Mouse (Mus musculus): Measurements from ENCODE around the gene Rab25.

Gene Rab25

DNA sequence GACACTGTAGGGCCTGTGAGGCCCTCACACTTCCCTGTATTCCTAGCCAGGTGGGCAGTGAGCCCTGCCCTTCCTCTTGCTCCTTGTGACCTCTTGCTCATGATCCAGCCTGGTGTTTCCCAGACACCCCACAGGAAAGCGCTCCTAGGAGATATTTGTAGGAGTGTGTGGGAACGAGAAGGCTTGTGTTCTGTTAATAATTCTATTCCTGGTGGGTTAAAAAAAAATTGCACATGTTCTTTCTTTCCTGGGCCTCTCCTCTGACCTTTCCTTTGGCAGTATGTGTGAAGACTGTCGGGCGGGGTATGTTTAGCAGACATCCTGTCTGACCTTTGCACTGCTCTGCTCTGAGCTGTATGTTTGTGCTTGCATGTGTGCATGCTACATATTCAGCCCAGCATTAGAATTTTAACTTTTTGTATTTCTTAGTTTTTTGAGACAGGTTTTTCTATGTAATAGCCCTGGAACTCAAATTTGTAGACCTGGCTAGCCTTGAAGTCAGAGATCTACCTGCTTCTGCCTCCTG lies 18.5 kb upstream of the Rab25 start:
- DNase-seq (ENCODE audit: low spot score in 2 of 2), result no peak

DNA sequence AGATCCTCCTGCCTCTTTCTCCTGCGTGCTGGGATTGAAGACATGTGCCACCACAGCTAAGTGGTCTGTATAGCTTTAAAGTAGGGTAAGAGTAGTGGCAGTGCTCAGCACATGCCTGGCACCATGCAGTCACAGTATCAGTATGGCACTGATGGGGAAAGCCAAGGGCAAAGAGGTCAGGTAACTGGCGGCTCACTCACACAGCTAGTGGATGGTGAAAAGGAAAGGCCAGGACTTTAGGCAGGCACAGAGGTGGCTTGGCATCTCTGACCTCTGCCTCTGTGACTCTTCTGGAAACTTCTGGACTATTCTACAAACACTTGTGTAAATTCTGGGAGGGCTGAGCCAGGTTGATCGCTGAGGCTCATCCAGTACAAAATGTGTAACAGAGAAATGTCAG lies 18.0 kb upstream of the Rab25 start:
- DNase-seq (ENCODE audit: low spot score in 2 of 2), result no peak

DNA sequence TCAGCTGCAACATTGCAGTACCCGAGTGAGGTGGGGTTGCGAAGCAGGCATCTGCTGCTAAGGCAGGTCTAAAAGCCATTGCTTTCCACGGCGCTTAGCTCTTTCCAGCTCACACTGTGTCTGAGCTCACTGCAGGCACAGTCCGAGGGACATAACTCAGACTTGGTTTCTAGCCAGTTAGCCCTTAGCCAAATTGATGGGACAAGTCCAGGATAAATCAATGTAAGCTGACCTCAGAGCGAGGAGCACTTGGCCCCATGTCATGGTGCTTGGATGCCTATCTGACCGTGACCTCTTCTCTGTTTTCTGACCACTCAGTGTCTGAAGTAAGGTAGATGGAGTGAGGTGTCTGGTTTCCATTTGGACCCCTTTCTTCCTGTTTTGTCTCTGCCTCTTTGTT lies 15.9 kb upstream of the Rab25 start:
- no peak for DNase-seq (ENCODE audit: low spot score in 2 of 2)

DNA sequence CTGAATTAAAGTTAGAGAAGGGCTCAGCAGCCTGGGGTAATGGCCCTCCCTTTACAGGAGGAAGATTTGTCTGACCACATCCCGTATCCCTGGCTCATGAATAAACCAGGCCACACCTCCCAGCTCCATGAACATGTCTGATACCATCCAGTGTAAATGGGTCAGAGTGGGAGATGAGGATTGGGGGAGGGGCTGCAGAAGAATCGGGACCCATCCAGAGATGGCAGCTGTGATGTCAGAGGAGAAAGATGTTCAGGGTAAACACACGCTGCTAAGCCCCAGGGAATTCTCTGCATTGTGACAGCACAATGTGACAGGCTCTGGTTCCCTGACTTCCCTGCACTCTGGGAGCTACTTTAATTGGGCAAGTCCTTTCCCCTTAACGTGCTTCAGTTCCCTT lies 15.3 kb upstream of the Rab25 start:
- no peak for DNase-seq (ENCODE audit: low spot score in 2 of 2)

DNA sequence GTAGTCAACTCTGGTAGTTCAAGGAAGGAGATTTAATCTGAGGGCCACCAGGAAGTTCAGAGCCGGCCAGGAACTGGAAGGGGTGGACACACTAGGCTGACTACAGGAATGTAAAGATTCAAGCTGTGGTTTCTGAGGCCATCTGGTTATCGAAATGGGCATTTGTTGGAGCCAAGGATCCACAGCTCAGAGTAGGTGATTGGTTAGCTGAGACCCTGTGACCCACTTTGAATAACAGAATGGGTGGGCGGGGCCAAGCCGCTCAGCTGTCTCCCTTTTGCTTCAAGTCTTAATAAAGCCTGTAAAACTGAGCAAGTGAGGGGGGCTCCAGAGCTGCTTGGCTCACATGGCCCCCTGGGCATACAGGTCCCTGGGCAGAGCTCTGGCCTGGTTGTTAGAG lies 13.9 kb upstream of the Rab25 start:
- no peak for DNase-seq (ENCODE audit: low spot score in 2 of 2)

DNA sequence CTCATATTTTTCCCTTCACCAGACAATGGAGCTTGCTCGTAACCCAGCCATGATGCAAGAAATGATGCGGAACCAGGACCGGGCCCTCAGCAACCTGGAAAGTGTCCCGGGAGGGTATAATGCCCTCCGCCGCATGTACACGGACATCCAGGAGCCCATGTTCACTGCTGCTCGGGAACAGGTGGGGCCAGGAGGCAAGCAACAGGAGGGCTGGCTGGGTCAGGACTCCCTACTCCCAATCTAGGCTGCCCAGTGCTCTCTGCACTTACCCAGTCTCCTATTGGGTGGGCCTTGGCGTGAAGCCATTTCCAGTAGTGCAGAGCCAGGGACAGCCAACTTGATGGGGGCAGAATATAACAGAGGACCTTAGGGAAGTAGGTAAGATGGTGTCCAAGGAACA lies 11.5 kb upstream of the Rab25 start:
- DNase-seq (ENCODE audit: low spot score in 2 of 2), result no peak

DNA sequence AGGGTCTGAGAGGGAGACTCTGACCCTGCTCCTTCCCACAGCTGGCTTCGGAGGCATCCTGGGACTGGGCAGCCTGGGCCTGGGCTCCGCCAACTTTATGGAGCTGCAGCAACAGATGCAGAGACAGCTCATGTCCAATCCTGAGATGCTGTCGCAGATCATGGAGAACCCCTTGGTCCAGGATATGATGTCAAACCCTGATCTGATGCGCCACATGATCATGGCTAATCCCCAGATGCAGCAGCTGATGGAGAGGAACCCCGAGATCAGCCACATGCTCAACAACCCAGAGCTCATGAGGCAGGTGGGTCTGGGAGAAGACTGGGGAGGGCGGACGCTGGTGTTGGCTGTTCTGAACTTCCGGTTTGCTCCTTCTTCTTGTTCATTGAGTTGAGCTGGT lies 8.5 kb upstream of the Rab25 start:
- no peak for DNase-seq (ENCODE audit: low spot score in 2 of 2)

DNA sequence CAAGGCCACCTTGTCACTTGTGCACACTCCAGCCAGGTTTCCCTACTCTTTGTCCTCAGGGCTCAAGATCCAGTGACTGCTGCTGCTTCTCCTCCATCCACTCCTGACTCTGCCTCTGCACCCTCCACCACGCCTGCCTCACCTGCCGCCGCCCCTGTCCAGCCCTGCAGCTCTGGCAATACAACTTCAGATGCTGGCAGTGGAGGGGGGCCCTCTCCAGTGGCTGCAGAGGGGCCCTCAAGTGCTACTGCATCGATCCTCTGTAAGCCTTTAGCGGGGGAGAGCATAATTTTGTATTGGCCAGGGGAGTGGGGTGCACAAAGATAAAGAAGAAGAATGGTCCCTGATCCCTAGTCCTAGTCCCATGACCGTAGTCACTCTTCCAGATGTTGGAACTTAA lies 7.6 kb upstream of the Rab25 start:
- no peak for DNase-seq (ENCODE audit: low spot score in 2 of 2)

DNA sequence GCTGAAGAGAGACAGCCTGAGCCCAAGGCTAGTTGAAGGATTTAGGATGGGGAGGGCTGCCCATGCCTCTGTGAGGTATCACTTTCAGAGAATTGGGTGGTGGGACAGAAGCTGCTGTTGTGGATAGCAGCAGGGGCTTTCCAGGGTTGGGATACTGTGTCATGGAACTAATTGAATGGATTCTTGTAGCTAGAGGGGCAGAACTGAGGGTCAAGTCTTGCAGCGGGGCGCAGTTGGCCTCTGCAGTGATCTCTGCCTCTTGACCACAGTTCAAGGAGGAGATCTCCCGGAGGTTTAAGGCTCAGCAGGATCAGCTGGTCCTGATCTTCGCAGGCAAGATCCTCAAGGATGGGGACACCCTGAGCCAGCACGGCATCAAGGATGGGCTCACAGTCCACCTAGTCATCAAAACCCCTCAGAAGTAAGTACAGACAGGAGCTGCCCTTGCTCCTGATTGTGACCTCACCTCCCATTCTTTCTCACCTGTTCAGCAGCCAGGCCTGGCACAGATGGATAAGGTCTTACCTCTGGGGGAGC lies 7.0 kb upstream of the Rab25 start:
- no peak for DNase-seq (ENCODE audit: low spot score in 2 of 2)

DNA sequence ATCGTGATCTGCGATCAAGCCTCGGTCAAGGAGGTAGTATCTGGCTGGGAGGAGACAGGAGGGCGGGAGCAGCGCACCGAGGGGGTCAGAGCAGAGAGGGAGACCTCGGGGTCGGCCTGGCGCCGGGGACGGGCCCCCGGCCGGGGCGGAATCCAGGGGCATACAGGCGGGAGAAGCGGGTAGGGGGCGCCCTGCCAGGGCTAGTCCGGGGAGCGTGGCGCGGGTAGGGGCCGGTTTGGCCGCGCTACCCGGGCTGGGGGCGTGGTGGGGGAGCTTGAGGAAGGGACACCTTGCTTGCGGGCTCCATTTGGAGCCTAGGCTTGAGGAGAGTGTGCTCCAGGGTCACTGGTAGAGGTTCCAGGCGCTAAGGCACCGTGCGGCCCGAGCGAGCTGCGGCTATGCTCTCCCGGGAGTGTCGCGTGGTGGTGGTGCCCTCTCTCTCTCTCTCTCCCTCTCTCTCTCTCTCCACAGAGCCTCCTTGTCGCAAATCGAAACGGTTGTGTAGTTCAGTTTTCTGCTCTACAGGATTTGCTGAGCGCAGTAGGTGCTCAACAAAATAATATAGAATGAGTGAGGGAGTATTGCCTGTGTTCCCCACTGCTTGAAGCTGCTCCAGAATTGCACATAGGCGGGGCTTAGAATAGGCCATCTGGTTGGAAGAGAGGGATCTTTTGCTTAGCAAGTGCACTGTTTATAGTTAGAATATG lies 5.9 kb upstream of the Rab25 start:
- peak; percentile 19 to 50 for DNase-seq (ENCODE audit: low spot score in 2 of 2)

DNA sequence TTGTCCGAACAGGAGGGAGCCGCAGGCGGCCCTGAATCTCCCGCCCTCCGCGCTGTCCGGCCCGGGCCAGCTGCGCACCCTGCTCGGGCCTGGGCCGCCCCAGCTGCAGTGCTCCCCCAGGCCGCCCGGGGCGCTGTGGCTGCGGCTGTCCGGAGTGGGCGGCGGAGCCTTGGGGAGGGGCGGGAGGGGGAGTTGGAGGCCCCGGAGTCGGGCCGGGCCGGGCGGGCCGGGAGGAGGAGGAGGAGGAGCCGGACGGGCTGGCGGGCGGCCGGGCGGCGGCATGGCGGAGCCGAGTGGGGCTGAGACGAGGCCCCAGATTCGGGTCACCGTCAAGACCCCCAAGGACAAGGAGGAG lies 5.4 kb upstream of the Rab25 start, which contains the start of gene Ubqln4:
Ubqln4 (plus strand) TSS at position 234 of the 355 bp plus-strand sequence.
- peak; percentile 72 to 81 for DNase-seq (ENCODE audit: low spot score in 2 of 2)

DNA sequence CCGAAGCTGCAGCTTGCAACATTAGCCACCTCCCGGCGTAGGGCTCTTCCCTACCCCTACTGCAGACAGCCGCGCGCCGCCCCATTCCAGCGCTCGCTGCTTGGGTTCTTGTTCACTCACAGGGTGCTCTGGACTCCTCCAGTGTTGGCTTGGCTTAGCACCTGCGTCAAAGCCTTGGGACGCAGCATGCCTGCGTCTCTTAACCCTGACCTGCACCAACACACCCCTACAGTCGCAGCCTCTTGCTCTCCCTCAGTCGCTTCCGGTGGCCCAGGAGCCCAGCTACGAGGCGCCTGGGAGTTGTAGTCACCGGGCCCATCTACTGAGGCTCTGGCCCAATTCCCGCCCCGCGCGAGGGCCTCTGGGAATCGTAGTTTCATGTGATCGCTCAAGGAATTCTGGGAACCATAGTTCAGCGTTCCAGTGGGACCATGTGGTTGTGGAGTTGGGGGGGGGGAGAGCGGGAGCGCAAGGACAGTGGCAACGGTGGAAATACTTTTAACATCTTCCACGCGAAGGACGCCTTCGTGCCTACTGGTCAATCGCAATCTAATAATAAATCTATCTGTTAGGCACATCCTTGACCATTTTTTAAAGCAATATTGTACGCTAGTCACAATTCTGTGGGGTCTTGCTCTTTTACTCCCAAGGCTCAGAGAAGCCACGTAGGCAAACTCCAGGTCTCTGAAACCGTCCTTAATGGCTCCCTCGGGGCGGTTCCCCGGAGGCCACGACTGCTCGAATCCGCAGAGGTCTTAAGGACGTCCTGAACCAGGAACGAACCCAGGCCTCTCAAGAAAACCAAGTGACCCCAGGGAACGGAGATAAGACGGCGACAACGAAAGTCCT lies 4.8 kb upstream of the Rab25 start, which contains the start of gene Lamtor2:
Lamtor2 (minus strand) TSS at position 399 of the 849 bp plus-strand sequence.
- peak; percentile 95 to 96 for DNase-seq (ENCODE audit: low spot score in 2 of 2)

DNA sequence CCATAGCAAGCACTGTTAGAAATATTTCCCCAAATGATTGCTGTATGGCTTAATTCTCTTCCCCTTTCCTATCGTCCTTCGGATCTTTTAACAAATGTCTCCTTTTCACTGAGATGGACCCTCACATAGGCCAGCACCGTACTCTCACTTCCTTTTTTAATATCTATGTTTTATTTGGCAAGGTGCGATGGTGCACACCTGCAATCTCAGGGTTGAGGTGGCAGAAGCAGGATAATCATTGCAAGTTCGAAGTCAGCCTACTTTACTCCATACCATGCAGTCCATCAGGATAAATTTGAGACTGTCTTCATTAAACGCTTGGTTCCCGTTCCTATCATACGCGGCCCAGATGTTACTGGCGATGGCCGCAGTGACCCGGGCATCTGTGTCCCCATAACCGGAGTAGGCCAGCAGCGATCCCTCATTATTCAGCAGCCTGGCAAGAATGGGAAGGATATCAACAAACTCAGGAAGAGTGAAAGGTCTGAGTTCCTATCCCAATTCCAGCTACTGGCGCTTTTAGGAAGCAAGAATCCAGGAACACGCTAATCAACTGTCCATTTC lies 4.1 kb upstream of the Rab25 start:
- DNase-seq (ENCODE audit: low spot score in 2 of 2), result no peak

DNA sequence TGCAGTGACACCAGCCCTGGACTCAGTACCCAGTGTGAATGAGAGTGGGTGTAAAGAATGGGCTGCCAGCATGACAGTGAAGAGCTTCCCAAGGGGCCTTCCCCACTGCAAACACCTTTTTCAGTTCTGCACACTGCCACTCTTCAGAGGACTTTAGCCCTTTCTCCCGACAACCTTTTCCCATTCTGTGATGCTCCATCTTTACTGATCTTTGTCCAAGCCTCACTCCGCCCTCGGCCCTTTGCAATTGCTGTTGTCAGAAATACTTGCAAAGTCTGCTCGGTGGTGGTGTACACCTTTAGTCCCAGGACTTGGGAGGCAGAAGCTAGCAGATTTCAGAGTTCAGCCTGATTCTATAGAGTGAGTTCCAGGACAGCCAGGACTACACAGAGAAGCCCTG lies 3.5 kb upstream of the Rab25 start:
- no peak for DNase-seq (ENCODE audit: low spot score in 2 of 2)

DNA sequence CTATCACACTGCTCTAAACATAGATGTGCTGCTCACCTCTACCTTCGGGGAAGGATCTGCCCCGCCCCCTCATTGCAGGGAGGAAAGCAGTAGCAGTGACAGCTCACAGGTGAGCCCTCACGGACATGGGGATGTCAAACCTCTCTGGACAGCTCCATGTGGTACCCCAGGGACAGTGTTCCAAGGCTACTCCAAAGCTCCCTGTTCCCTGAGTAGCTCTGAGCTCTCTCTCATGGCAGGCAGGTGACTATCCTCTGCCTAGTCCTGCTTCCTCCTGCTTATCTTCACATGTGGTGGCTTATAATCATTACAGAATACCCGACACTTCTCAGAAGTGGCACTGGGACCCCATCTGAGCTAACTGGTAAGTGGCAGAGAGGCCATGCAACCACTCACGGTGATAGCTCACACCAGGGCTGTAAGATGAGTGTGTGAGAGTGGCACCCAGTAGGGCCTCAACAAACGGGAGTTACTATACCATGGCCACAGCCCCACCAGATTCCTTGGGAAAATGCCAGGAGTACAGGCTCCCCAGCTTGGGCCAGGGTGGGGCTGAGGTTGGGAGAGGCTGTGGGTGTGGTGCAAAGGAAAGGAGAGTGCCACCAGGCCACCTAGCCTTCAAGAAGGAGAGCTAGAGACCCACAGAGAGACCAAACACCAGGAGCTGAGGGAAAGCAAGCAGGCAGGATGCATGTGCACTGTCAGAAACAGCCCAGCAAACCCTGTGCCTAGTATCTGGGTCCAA lies 1.3 kb downstream of the Rab25 start:
- no peak for DNase-seq (ENCODE audit: low spot score in 2 of 2)

DNA sequence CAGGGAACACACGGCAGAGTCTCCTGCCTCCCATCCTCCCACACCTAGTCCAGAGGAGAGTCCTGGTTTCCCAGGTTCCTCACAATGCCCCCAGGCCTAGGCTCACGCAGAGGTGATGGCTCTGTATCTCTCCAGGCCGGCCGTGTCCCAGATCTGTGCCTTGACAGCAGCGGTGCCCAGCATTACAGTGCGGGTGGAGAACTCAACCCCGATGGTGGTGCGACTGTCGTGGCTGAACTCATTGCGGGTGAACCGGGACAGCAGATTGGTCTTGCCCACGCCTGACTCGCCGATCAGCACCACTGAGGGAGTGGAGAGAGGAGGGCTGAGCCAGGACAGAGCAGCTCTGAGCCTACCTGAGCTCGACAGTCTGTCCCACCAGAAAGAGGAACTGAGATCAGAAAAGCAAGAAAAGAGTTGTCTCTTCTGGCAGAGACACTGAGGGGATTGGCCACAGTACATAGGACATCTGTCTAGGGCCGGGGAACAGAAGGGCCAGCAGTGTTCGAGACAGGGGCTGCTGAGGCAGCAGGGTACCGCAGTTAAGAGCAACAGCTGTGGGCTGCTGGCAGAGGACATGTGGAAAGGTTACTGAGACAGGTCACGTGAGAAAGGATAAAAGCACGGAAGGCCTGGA lies 3.0 kb downstream of the Rab25 start:
- DNase-seq (ENCODE audit: low spot score in 2 of 2), result no peak

DNA sequence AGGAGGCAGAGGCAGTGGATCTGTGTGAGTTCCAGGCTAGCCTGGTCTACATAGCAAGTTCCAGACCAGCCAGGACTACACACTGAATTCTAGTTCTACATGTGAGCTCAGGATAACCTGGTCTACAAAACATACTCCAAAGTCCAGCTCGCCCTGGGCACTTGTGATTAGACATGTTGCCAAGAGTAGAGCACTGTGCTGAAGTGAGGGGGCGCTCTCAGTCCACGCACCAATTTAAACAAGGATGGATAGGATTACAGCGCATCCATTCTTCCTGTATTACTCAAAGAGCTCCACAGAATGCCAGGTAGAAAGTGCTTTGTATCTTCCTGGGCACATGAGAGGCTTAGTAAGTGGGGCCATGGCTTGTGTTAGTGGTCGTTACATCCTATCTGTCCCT lies 3.6 kb downstream of the Rab25 start:
- DNase-seq (ENCODE audit: low spot score in 2 of 2), result no peak

DNA sequence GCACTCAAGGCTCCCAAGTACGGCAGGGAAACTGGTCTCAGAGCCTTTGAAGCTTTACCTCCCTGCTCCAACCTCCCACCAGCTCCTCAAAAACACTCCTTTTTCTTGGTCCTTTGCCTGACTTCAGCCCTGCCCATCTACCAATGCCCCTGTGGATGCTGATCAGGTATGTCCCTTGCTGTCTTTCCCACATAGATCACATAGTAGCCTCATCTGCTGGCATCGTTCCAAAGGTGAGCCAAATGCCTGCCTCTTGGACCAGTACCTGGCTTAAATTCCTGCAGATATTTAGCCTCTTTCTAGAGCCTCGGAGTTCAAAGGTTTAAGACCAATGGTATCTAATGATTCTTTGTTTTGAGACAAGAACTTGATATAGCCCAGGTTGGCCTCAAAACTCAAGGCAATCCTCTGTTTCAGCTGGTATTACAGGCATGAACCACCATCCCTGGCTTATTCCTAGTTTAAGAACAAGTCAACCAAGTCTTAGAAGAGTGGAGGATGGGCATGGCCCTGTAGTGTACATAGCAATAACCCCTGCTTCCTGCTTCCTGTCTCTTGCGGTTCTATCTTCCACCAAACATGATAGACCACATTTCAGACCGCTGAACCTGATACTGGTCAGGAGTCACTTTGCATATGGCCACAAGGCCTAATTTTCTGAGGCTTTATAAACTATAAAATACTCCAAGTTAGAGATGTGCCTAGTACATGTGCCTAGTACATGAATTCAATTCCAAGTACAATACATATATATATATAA lies 4.3 kb downstream of the Rab25 start:
- no peak for DNase-seq (ENCODE audit: low spot score in 2 of 2)

DNA sequence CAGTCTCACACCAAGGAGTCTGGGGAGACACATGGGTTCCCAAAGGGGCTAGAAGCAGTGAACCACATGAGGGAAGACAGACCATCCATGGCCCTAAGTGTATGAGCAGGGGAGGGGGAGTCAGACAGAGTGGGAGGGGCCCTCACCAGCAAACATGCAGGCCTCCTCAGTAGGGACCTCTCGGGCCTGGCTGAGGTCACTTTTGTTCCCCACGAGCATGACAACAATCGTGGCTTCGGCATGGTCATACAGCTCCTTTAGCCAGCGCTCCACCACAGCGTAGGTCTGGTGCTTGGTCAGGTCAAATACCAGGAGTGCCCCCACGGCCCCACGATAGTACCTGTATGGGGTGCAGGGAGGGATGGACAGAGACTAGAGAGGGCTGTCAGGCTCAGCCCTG lies 4.9 kb downstream of the Rab25 start:
- DNase-seq (ENCODE audit: low spot score in 2 of 2), result no peak

DNA sequence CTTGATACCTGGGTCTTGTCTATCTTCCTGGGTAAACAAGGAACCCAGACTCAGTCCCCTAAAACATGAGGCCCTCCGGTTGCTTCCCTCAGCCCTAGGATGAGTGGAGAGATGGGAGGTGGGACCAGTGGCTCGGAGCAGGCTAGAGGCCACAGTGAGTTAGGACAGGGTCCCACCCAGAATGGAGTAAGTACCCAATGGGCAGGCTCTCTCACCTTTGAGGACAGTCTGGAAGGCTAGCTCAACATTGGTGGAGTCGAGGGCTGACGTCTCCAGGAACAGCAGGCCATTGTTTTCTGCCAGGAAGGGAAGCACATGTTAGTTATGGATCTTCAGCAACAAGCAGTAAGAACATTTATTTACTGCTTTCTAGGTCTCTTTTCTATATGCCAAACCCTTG lies 5.6 kb downstream of the Rab25 start:
- no peak for DNase-seq (ENCODE audit: low spot score in 2 of 2)

All from frontal cortex, postnatal 25 days (tissue).